Mouse (Mus musculus) heart, postnatal 14 days (tissue): Measurements from ENCODE around the gene Vwce. TPM values are rescaled to one million over a fixed set of nuclear protein-coding genes. Genes with fewer than 3 reads are reported as not detected.

Experiments
- DNase-seq, 2 experiments: peaks; one replicate each; pipeline ENCODE4 v3.0.0; 2021 to 2022
- intact Hi-C: fragments of 180-260 bp; cut with DNase I; formaldehyde crosslinking; loops from one replicate; pipeline ENCODE4 v1.15.1; 2025
- total RNA-seq, 2 experiments: library from RNA; stranded (reverse); gene quantifications; 2 replicates each; pipeline ENCODE4 v1.2.3; 2021

Gene Vwce
- total RNA-seq, 2 experiments from 2014 or later = 0.45 TPM; not detected in 1

DNA sequence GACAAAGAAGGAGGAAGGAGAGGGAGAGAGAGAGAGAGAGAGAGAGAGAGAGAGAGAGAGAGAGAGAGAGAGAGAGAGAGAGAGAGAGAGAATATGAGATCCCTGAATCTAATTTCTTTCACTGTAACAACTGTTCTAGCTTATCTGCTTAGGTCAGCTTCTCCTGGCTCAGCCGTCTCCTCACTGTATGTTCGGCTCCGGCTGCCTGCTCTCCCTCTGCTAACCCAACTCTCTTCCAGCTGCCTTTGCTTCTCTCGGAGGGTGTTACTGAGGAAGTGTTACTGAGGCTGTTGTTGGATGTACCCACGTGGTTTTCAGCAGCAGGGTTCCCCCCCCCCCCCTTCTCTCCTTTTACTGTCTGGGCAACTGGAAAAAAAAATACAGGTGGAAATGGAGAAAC is 6.1 kb downstream of the Vwce start:
- intact Hi-C loops = no loop called here
- DNase-seq = no peak

DNA sequence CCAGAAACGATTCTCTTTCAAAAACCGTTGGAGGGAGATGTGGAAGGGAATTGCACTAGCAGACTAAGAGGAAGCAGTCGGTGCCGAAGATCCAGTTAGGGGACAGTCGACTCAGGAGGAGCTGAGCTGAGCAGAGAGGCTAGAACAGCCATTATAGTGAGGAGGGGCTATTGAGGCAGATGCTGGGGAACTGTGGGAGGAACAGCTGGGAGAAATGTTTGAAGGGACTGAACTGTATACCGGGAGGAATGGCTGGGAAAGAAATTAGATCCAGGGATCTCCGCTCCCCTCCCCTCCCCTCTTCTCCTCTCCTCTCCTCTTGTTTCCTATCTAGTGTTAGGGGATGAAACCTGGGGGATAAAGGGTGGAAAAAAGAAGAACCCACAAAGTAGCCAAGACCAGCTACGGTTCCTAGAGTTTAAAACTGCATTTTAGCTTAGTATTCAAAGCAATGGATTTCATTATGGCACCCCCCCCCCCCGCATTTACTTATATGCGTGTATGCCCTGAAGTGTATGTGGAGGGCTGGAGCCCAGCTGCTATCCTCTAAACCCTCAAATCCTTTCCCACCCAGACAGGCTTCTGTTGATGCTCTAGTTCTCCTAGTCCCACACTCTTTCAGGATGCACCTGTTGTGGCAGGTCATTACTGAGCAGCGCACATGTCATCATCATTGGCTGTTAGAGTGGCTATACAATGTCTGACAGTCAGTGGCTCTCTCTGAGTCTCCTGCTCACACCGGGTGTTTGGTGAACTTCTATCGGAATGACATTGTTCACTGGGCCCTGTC is 6.8 kb downstream of the Vwce start:
- intact Hi-C loops = no loop called here
- no peak for DNase-seq

DNA sequence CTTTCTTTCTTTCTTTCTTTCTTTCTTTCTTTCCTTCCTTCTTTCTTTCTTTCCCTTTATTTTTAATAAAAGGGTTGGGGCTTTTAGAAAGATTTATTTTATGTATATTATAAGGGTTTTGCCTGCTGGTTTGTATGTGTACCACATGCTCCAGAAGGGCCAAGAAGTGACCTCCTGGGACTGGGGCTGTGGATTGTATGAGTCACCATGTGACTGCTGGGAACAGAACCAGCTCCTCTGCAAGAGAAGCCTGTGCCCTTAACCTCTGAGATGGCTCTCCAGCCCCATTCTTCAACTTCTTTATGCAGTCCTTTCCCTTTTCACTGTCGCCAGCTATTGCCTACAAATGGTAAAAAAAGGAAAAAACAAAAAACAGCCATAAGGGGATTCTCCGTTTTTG is 11.6 kb downstream of the Vwce start:
- DNase-seq = peak; percentile 10 to 39
- intact Hi-C loops = no loop called here

DNA sequence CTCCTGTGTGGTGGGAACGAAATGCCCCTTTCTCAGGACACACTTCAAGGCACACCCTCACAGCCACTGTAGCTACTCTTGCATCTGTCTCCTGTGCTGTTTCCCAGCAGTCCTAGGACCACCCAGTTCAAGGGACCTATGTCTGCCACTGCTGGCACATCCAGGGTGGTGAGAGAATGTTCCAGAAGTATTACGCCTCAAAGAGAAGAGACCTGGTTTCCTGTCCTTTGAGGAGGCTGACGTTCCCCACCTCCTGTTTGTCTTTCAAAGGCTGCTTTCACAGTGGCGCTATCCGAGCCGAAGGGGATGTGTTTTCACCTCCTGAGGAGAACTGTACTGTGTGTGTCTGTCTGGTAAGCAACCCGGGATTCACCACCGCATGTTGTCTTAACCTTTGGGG is 14.1 kb downstream of the Vwce start:
- intact Hi-C loops = no loop called here
- no peak for DNase-seq

DNA sequence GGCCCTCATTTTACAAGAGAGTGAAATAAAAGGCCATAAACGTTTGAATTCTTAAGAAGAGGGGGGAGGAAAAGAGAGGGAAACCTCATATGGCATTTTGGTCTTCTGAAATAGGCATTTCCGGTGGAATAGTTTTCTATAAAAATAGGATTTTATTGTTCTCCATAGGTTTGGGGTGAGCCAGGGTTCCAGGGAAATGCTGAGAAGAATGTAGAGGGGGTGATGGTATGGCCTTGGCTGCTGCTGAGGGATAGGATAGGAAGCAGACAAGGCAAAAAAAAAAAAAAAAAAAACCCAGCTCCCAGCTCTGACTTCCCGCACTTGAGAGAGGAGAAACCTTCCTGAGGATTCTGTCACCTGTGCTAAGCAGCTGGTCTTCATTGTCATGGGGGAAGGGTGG is 22.0 kb downstream of the Vwce start:
- intact Hi-C loops = no loop called here

DNA sequence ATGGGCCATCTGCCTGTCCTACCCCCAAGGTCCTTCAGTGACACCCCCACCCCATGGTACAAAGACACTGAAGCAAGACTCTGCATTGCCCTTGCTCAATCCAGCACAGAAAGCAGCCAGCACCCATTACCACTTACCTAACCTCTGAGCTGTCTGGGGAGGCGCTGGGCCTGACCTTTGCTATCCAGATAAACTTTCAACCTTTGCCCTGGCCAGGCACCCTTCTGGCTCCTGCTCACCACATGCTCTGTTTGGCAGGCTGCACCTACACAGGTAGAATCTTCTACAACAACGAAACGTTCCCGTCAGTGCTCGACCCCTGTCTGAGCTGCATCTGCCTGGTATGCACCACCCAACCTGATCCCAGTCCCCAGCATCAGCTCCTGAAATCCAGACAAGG is 23.7 kb downstream of the Vwce start:
- DNase-seq = no peak
- intact Hi-C loops = no loop called here

More for the DNA sequence above, 22.0 kb downstream of the Vwce start:
- no peak for DNase-seq

DNA sequence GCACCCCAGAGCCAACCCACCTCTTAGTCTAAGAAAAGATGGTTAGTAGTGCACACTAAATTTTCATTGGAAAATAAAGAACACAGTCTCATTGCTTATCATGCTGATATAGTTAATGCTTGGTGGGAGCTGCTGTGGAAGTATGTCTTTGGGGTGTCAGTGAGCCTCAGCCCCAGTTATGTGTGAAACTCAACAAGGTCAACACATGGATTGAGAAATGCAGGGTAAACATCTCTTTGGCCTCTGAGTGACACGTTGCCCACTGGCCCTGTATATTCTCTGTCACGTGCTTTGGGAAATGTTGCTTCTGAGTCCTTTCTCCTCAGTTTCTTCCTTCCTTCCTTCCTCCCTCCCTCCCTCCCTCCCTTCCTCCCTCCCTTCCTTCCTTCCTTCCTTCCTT is 24.4 kb downstream of the Vwce start:
- intact Hi-C loops = no loop called here

DNA sequence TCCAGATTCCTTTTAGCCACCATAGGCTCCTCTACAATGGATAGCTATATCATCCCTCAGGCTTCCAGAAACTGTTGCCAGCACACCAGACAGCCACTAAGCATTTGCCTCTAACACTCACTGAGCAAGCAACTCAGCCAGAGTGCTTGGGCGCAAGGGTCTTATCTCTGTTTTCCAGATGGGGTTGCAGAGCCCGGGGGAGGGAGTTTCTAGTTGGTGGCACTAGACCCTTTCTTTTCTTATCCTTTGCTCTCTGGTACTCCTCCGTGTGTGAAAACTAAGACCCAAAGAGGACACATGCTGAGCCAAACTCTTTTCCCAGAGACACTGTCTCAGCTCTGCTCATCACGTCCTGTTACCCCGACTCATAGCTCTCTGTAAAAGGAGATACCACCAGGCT is 27.4 kb downstream of the Vwce start:
- intact Hi-C loops = no loop called here

More for the DNA sequence above, 24.4 kb downstream of the Vwce start:
- no peak for DNase-seq

DNA sequence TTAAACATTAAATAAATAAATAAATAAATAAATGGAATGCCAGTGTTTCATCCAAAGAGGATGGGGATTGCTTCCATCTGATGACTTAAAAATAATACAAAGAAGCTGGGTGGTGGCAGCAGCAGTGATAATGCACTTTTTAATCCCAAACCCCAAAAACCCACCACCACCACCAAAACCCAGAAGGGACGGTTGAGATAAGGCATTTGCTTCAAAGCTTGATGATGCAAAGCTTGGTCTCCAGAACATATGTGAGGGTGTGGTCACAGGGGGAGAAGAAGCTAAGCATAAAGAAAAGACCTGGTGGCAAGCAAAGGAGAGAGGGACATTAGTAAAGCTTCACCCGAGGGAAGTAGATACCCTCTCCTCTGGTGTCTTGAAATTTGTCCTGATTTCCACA is 27.9 kb downstream of the Vwce start:
- DNase-seq = no peak
- intact Hi-C loops = no loop called here

More for the DNA sequence above, 27.4 kb downstream of the Vwce start:
- no peak for DNase-seq

DNA sequence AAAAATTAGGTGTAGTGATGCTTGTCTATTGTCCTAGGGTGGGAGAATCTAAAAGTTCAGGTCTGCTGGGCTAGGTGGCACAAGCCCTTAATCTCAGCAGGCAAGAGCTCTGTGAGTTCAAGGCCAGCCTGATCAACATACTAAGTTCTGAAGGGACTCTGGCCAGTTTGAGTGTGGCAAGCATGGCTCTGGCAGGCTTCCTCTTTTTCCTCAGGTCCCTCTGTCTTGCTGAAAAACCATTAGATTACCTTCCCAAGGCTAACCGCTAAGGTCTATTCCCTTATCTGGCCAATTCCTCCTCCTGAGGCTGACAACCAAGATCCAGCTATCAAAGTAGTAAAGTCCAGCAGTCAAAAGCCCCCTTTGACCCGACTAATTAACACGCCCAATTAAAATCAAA is 28.7 kb downstream of the Vwce start:
- intact Hi-C loops = no loop called here
- DNase-seq = no peak

DNA sequence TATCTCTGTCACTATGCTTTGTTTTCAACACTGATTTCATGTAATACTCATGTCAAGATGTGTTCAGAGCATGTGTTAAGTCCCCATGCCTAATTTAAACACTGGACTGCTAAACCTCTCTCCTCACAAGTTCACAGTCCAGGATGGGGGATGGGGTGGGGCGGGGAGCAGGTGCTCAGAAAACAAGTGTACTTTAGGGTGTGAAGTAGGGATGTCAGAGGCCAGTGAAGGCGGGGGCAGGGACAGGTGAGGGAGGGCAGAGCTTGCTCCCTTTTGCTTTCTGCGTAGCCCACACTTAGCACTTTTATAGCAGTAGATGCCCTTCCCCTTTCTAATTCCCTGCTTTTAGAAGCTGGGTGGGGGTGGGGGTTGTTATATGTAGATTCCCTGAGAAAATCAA is 31.1 kb downstream of the Vwce start:
- intact Hi-C loops = loop anchor here (5.0 kb wide), 1 partner anchor 42 kb away; no protein-coding TSS in a partner anchor
- no peak for DNase-seq

DNA sequence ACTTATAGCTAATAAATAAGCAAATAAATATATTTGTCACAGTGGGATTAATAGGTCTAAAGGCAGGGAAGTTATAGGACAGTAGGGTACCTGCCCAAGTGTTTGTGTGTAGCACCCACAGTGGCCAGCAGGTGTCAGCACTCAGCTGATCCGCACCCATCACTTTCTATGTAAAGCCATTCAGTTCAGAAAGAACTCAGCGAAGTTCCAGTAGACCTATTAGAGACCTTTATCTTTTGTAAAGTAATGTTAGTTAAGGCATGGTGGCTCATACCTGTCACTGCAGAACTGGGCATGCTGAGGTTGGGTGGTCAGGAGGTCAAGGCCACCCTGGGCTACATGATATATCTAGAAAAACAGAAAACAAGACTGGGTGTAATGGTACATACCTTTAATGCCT is 31.5 kb downstream of the Vwce start:
- intact Hi-C loops = loop anchor here (5.0 kb wide), 1 partner anchor 42 kb away; no protein-coding TSS in a partner anchor
- DNase-seq = peak; percentile 72 to 80

DNA sequence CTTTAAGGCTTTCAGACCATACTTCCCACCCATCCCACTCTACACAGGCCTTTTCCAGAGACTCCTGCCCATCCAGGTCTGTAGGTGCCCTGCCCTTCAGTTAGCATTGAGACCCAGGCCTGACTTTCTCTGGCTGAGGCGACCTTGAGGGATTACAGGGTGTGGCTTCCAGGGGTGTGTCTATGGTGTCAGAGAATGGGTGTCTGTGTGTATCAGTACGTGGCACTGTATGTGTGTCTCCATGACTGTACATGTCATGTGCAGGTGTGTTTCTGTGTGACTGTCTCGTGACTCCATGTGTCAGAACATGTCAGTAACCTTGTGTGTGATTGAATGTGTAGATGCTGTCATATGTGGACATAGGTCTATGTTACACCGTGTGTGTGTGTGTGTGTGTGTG is 37.3 kb downstream of the Vwce start:
- intact Hi-C loops = no loop called here
- no peak for DNase-seq

DNA sequence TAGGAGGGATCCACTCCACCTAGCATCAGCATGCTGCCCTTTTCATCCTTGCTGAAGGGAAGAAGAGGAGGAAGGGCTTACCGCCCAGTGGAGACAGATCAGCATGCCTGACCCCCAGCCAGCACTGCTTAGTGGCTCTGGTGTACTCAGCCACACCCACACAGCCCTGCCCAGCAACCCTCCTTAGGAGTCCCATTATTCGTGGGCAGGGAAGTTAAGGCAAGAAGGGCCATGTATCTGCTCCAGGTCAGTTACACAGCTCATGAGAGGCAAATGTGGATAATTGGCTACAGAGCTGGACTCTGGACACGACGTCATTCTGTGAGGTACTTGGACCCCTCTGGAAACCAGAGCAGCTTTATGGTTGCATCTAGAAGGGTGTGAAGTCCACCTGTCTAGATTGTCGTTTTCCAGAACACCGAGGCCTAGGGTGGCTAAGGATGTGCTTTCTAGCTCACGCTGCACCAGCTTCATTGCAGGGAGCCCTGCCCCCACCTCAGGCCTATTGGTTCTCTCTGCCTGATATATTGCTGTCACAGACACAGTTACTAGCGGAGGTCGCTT is 37.9 kb downstream of the Vwce start:
- intact Hi-C loops = no loop called here
- no peak for DNase-seq

DNA sequence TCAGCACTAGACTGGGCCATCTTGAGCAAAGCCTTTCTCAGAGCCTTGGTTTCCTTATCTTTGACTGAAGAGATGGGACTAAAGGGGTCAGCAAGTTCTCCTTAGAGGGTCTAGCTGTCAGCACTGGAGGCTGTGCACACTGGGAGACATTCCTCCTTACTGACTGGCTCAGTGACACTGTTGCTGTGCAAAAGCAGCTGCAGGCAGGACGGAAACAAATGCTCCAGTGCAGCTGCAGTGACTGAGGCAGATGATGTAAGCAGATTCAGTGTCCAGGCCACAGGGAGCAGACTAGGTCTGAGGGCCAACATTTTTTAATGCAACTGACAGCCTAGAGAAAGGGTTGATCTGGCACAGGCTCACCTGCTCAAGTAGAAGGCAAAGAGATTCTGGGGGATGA is 39.3 kb downstream of the Vwce start:
- intact Hi-C loops = no loop called here
- no peak for DNase-seq

DNA sequence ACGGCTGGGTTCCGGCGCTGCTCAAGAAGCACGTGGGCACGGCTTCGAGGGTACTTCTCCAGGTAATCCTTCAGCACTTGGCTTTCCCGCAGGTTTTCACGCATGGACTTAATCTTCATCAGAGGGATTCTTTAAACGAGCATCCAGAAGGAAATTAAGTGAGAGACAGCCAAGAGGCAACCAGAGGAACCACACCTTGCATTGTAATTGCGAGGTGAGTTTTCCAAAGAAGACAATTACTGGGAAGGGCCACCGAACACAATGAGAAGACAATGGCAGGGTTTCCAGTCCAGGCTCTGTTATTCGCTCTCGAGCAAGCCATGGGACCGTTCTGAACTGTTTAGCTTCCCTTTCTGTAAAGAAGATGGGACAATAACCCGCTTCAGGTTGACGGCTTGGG is 42.6 kb downstream of the Vwce start:
- intact Hi-C loops = loop anchor here (2.0 kb wide), 1 partner anchor 282 kb away; no protein-coding TSS in a partner anchor

DNA sequence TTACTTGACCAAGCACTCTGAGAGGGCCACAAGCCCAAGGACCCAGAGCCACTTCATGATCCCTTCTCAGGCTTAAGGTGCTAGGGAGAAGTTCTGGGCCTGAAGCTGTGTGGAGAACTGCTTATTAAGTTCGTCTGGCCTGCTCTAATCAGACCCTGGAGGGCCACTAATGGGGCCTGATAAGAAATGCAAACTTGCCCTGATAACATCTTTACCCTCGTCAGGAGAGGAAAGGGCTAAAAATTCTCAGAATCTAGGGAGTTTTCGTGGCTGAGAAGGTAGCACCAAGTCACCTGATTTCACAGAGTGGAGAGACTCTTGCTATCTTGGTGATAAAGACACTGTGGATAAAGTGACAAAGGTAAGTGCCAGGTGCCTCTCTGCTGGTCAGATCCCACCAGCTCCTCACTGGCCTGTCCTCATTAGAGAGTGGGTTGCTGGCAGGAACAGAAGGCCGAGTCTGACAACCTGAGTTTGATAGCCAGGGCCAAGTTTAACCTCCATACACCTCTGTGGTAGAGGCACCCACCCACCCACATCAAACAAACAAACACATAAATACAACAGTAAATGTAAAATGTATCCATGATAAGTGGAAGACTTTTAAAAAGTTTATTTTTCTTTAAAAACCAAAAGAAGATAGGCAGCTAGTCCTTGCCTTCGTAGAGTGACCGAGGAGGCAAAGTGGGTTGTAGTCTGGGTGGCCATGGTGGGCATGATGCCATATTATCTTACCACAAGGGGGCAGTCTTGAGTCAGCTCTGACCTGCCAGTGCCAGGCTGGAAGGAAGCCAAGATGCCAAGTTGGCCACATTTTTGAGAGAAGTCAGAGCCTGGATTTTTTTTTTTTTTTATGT is 44.1 kb downstream of the Vwce start, which contains the start of gene Pga5:
Gene Pga5, minus strand, starts transcription at position 157 of the 857 bp plus-strand sequence.
- DNase-seq = peak; percentile 80 to 91
- intact Hi-C loops = loop anchor here (1.0 to 2.0 kb wide), 2 partner anchors 31 to 281 kb away; no protein-coding TSS in a partner anchor

More for the DNA sequence above, 42.6 kb downstream of the Vwce start:
- no peak for DNase-seq

DNA sequence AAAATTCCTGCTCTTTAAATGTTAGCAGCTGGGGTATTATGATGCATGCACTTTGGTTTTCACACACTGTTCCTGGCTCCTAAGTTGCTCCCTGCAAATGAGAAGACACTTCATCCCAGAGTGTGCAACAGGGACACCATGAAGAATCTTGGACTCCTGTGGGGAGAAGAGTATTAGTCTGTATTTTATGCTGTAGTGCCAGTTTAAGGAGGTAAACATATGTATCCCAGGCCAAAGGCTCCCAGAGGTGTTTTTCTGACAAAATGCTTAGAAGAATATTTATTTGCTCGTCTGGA is 44.7 kb downstream of the Vwce start:
- intact Hi-C loops = loop anchor here (1.0 kb wide), 1 partner anchor 31 kb away; no protein-coding TSS in a partner anchor
- DNase-seq = no peak

DNA sequence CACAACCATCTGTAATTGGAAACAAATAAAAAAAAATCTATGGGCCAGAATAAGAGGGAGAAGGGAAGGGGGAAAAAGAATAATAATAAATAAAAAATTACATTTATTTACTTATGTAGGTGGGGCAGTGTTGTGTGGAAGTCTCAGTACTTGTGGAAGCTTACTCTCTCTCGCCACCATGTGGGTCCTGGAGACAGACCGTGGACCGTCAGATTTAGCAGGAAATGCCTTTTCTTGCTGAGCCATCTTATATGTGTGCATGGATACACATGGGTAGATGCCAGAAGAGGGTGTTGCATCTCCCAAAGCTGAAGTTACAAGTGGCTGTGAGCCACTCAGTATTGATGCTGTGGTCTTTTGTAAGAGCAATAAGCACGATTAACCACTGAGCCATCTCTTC is 47.6 kb downstream of the Vwce start:
- intact Hi-C loops = no loop called here
- DNase-seq = no peak

DNA sequence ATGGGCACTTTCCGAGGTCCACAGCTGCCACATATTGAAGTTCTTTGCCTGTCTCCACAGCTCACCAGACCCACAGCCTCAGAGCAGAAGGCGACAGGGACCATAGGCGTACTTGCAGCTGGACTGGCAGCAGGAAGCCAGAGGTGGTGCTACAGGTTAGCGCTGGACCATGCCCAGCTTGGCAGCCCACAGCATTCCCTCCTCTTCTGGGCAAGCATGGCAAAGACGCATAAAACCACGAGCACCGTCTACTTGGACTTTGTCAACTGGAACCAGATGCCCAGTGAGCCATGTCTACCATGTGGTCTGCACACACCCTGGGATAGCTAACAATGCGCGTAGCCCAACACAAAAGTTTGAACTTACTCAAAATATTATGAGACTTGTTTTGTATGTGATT is 51.1 kb downstream of the Vwce start:
- intact Hi-C loops = no loop called here
- DNase-seq = no peak

DNA sequence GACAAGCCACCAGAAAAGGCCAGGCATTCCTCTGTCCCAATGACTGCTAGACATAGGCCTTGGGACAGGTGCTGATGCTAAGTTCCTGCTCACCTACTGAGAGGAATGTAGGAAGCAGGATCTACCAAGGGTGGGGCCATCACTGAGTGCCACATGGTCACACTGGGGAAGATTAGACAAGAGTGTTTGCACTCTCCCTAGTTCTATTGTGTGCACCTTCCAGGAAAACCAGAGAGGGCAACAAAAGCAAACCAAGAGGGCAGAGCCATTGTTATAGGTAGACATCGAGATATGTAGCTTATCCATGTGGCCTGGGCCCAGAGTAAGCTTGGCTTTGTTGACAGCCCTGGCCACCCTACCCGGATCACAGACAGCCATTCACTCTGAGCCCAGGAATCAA is 51.7 kb downstream of the Vwce start:
- intact Hi-C loops = no loop called here
- no peak for DNase-seq
